In the genomic region with DNA sequence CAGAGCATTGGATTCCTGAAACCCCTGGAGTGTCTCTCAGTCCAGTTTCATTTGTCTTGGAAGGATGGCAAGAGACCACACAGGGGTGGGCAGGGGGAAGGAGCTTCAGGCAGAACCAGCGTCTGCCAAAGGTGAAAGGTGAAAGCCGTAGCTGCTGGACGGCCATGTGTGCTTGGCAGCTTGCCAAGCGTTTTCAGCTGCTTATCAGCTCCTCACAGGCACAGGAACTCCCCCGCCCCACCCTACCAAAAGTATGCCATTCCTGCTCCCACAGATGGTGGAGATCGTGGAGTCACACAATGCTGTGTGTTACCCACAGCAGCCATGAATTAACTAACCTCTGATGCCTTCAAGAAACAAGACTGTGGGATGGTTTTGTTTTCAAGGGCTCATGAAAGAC, we compare ENCODE assay signal across 8 mouse cellular contexts.
DNase-seq lines count a peak whose midpoint lies in the region; ATAC-seq lines count a peak whose summit lies in the region.

No protein-coding gene starts in this region.

- no peaks in the 10 kb centered on the region for H3K36me3 ChIP-seq in liver, embryonic 12.5 days
- H3K36me3 ChIP-seq in stomach, embryonic 14.5 days (ENCODE audit: control insufficient read depth, insufficient read depth, low read length) = no peaks in the 10 kb centered on the region

- H3K4me1 ChIP-seq in liver, embryonic 12.5 days = peaks cover 52% of the 10 kb centered on the region
- no peaks in the 10 kb centered on the region for H3K4me1 ChIP-seq in stomach, embryonic 14.5 days (ENCODE audit: control insufficient read depth, insufficient read depth, low read length)

- H3K9ac ChIP-seq in liver, embryonic 12.5 days = peak overlapping the region; percentile 50
- no peak overlapping the region for H3K9ac ChIP-seq in stomach, embryonic 14.5 days (replicated peaks; ENCODE audit: low read depth, low read length)

- H3K4me2 ChIP-seq in liver, embryonic 12.5 days = peak overlapping the region; percentile 64
- no peak overlapping the region for H3K4me2 ChIP-seq in stomach, embryonic 14.5 days (replicated peaks; ENCODE audit: low read depth, low read length)

- 2% methylated on average over 6 of the region's 6 CpGs for WGBS in liver, embryonic 12.5 days (ENCODE audit: insufficient replicate concordance)
- WGBS in stomach, embryonic 14.5 days = 9% methylated on average over 6 of the region's 6 CpGs

- H3K27ac ChIP-seq in liver, embryonic 12.5 days = peak overlapping the region; percentile 85
- no peak overlapping the region for H3K27ac ChIP-seq in stomach, embryonic 14.5 days (ENCODE audit: low read length)

- DNase-seq in urinary bladder, postnatal 14 days (ENCODE audit: low spot score) = peak; percentile 12
- no peak for DNase-seq in urinary bladder, postnatal 4 days (ENCODE audit: low spot score in 2 of 2)
- peak; percentile 32 for DNase-seq in heart, adult 8-10 months (ENCODE audit: low spot score)
- DNase-seq in frontal cortex, postnatal 36 days (ENCODE audit: low spot score in 2 of 2) = no peak
- no peak for DNase-seq in left cerebral cortex, postnatal 14 days (ENCODE audit: low spot score in 2 of 2)
- no peak for DNase-seq in frontal cortex, postnatal 14 days (ENCODE audit: low spot score in 2 of 2)

- peak overlapping the region; percentile 22; the same call in 1 of the 2 replicates for H3K4me3 ChIP-seq in liver, embryonic 12.5 days
- no peak overlapping the region for H3K4me3 ChIP-seq in stomach, embryonic 14.5 days (ENCODE audit: low read depth, low read length)

- intact Hi-C loops in left cerebral cortex, postnatal 14 days (cut with DNase I) = no loop called here

- peaks cover 19% of the 10 kb centered on the region for H3K27me3 ChIP-seq in liver, embryonic 12.5 days (replicated peaks)
- H3K27me3 ChIP-seq in stomach, embryonic 14.5 days (ENCODE audit: control insufficient read depth, insufficient read depth, low read length) = no peaks in the 10 kb centered on the region

- no peaks in the 10 kb centered on the region for H3K9me3 ChIP-seq in liver, embryonic 12.5 days (replicated peaks)
- no peaks in the 10 kb centered on the region for H3K9me3 ChIP-seq in stomach, embryonic 14.5 days (ENCODE audit: control insufficient read depth, low read depth, low read length)

- ATAC-seq in liver, embryonic 12.5 days = peak; percentile 88
- ATAC-seq in stomach, embryonic 14.5 days (ENCODE audit: insufficient number of reproducible peaks, insufficient read depth, low FRiP score, low read depth) = peak; percentile 66; the same call in 1 of the 2 replicates

Comparison
In these comparisons a context has a peak if more than half of its experiments do, and no peak if none do; other contexts are left out.
1. DNase-seq: peak in urinary bladder, postnatal 14 days (single experiment) and heart, adult 8-10 months (single experiment); none in urinary bladder, postnatal 4 days (0 of 2), frontal cortex, postnatal 36 days (0 of 2), left cerebral cortex, postnatal 14 days (0 of 2) and frontal cortex, postnatal 14 days (0 of 2).